Mouse (Mus musculus) neural tube, embryonic 15.5 days (tissue): Measurements from ENCODE around the gene Gnb1l. TPM values are rescaled to one million over a fixed set of nuclear protein-coding genes. Genes with fewer than 3 reads are reported as not detected.

Source experiments
- ATAC-seq: fragments of 200-750 bp; cut with Nextera tagmentation; 2 replicates; pipeline ENCODE4 v1.8.0; 2017; ENCODE audit warnings: mild to moderate bottlenecking, moderate TSS enrichment, moderate library complexity; ENCODE audit not compliant: low FRiP score
- H3K27ac ChIP-seq: fragments of 300-500 bp; sonication (generic); replicated peaks from 2 replicates; pipeline ENCODE4 v1.5.1; 2015; ENCODE audit warnings: mild to moderate bottlenecking, inconsistent platforms
- H3K27me3 ChIP-seq: fragments of 300-500 bp; sonication (generic); replicated peaks from 2 replicates; pipeline ENCODE4 v1.6.1; 2015; ENCODE audit warnings: inconsistent platforms
- H3K36me3 ChIP-seq: fragments of 300-500 bp; sonication (generic); 2 replicates; pipeline ENCODE4 v1.6.1; 2015; ENCODE audit warnings: inconsistent platforms
- H3K4me1 ChIP-seq: fragments of 300-500 bp; sonication (generic); 2 replicates; pipeline ENCODE4 v1.6.1; 2015; ENCODE audit warnings: inconsistent platforms
- H3K4me2 ChIP-seq: fragments of 300-500 bp; sonication (generic); 2 replicates; pipeline ENCODE4 v1.6.1; 2015; ENCODE audit warnings: inconsistent platforms, mild to moderate bottlenecking, moderate library complexity
- H3K4me3 ChIP-seq: fragments of 300-500 bp; sonication (generic); replicated peaks from 2 replicates; pipeline ENCODE4 v1.5.1; 2015; ENCODE audit warnings: mild to moderate bottlenecking, inconsistent platforms
- H3K9ac ChIP-seq: fragments of 300-500 bp; sonication (generic); replicated peaks from 2 replicates; pipeline ENCODE4 v1.6.1; 2015; ENCODE audit warnings: mild to moderate bottlenecking, inconsistent platforms
- H3K9me3 ChIP-seq: fragments of 300-500 bp; sonication (generic); replicated peaks from 2 replicates; pipeline ENCODE4 v1.6.1; 2016; ENCODE audit warnings: inconsistent platforms
- WGBS: fragments of 180-500 bp; shearing (Covaris S2); methylation state at CpG from one replicate; pipeline ENCODE4 v1.1.7; 2015; ENCODE audit warnings: mixed read lengths; 5-methylcytosine and 5-hydroxymethylcytosine counted together
- polyA plus RNA-seq: library from polyadenylated mRNA; unstranded; fragments of >200 nt; fragmentation: Nextera tagmentation; extraction: Ambion mirVana; gene quantifications from 2 replicates; pipeline ENCODE4 v1.2.1, GENCODE M21; 2015

The Gnb1l gene
- polyA plus RNA-seq, 1 experiment from 2014 or later, result 16.1 TPM

DNA sequence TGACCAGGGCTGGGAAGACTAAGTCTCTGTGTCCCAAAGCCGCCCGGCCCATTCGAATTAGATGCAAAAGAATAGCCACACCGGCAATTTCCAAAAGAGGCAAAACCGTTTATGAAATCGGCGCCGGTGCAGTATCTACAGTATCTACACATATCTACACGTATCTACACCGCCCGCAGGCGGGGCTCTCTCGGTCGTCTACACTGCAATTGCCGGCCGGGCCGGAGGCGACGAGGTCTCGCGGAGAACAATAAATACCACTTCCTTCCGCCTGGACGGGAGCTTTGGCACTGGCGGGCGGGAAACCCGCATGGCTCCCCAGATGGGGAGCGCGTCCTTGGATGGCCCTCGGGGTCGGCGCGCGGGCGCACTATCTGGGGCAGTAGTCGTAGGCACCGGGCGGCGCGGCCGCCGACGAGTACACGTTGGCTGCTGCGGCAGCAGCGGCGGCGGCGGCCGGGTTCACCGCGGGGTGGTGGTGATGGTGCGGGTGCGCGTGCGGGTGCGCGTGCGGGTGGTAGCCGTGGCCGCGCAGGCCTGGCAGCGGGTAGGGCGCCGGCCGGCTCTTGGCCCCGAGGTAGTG, 83.2 kb downstream of the Gnb1l start:
- Histone ChIP-seq H3K27ac (no peak overlapping the region), H3K9me3 (no peaks in the 10 kb centered on the region), H3K9ac (no peak overlapping the region), H3K4me2 (peak overlapping the region; percentile 61), H3K36me3 (no peaks in the 10 kb centered on the region), H3K4me3 (peak overlapping the region; percentile 39), H3K4me1 (peaks cover 32% of the 10 kb centered on the region), H3K27me3 (peaks cover 90% of the 10 kb centered on the region)
- WGBS, result under 1% methylated on average over 66 of the region's 66 CpGs
- 0 out of 2 replicates have a peak, but pooled peaks have one; percentile 23 for ATAC-seq

DNA sequence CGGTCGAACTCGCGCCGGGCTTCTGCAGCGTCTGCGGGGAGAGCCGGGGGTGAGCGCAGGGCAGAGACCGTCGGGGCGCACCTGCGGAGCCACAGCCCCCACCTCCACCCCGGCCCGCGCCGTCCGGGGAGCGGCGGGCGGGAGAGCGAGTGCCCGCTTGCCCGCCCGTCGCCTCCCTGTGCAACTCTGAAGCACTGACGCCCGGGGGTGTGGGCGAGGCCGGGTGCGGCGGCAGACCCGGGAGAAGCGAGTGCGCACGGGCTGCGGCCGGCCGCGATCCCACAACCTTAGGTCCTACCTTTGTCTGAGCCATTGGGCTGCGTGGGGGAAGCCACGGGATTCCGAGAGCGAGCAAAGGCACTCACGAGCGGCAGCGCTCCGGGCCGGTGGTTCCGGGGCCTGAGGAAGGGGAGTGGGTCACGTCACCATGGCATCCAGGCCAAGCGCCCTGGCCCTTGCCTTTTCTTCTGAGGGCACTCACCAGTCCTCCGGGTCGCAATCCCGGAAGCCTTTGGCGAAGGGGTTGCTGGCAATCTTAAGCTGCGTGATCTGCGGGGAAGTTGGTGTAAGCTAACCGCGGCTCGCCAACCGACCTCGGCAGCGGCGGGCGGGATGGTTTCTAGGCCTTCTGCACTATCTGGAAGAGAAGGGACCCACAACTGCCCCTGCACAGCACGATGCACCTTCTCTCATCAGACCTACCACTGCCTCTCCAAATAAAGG, 84.1 kb downstream of the Gnb1l start:
- Histone ChIP-seq H3K27me3 (peaks cover 91% of the 10 kb centered on the region), H3K9me3 (no peaks in the 10 kb centered on the region), H3K4me3 (peak overlapping the region; percentile 39), H3K36me3 (no peaks in the 10 kb centered on the region), H3K27ac (no peak overlapping the region), H3K9ac (no peak overlapping the region), H3K4me1 (peaks cover 37% of the 10 kb centered on the region), H3K4me2 (peak overlapping the region; percentile 61)
- WGBS, result under 1% methylated on average over 56 of the region's 67 CpGs
- ATAC-seq, result peak; percentile 8; the same call in 1 of the 2 replicates

DNA sequence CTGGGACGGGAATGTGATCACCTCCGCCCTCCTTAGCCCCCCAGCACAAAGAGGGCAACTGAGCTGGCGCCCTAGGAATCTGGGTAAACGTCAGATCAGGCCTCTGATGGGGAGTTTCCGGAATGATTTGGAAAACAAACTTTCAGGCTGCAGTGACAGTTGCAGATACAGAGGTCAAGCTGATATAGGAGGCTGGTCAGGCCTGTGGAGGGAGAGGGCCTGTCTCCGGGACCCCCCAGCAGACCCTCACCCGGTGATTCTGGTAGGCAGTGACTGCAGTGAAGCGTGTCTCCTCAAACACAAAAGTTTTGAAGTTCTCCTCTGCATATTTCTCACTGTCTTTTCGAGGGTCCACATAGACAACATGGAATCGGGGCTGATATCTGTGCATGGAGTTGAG, 84.7 kb downstream of the Gnb1l start:
- WGBS, result 8% methylated on average over 10 of the region's 10 CpGs
- Histone ChIP-seq H3K4me3 (no peak overlapping the region), H3K4me2 (no peak overlapping the region)

DNA sequence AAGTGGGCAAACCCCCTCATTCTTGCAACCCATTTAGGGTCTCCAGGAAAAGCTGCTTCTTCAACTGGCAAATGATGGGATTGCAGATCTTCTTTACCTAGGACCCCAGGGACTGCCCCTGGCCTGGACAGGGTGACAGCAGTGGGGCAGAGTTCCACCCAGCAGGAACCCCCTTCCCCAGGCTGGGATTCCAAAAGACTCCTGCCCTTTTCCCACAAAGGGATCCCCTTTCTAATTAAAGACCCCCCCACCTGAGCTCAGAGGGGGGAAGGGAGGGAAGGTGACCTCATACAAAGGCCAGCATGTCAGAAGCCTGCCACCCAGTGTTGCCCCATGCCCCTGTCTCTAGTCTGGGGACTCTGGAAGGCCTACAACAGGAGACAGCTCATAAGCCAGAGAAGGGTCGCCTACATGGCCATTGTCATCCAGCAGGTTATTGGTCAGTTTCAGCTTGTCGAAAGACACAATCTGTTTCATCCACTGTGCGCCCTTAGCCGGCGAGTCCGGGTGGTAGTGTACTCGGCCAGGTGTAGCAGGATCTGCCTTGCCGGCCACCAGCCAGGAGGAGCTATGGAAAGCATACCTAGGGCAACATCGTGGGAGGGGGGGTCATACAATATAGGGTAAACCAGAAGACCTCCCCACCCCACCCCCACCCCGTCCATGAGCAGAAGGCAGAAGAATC, 85.3 kb downstream of the Gnb1l start:
- Histone ChIP-seq H3K27ac (no peak overlapping the region), H3K4me2 (no peak overlapping the region), H3K4me3 (no peak overlapping the region), H3K27me3 (peaks cover 93% of the 10 kb centered on the region), H3K4me1 (peaks cover 49% of the 10 kb centered on the region), H3K9ac (no peak overlapping the region), H3K9me3 (no peaks in the 10 kb centered on the region), H3K36me3 (no peaks in the 10 kb centered on the region)
- no peak for ATAC-seq
- 8% methylated on average over 10 of the region's 10 CpGs for WGBS

More for the DNA sequence above, 84.7 kb downstream of the Gnb1l start:
- Histone ChIP-seq H3K9ac (no peak overlapping the region), H3K36me3 (no peaks in the 10 kb centered on the region), H3K9me3 (no peaks in the 10 kb centered on the region), H3K4me1 (peaks cover 42% of the 10 kb centered on the region), H3K27me3 (peaks cover 93% of the 10 kb centered on the region), H3K27ac (no peak overlapping the region)
- ATAC-seq, result no peak

DNA sequence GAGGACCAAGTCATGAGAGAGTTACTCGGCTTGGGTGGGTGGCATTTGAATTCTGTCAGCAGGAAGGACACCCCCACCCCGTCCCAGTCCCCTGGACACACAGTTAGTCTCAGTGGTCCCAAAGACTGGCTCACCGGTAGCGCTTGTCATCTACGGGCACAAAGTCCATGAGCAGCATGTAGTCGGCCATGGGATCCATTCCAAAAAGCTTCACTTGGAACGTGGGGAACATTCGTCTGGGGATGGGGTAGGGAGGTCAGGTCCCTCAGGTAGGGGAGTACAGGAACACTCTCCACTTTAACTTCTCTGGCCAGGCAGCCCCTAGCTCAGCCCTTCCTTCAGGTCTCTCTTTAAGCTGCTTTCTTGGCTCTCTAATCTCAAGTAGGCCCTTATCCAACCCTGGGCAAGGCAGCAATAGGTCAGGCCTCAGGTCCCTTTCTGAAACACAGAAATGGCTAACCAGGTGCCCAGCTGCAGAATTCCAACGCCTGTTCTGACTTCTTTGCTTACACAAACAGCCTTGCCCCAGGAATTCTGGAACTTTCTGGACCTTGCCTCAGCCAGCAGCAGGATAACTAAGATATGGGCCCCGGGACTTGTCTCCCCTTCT, 86.5 kb downstream of the Gnb1l start:
- H3K4me3 ChIP-seq, result no peak overlapping the region
- WGBS, result 14% methylated on average over 10 of the region's 10 CpGs
- H3K9me3 ChIP-seq, result no peaks in the 10 kb centered on the region
- no peak overlapping the region for H3K9ac ChIP-seq
- peak overlapping the region; percentile 19; the same call in 1 of the 2 replicates for H3K4me2 ChIP-seq
- H3K36me3 ChIP-seq, result no peaks in the 10 kb centered on the region
- no peak overlapping the region for H3K27ac ChIP-seq
- H3K27me3 ChIP-seq, result peaks cover 96% of the 10 kb centered on the region
- peaks cover 51% of the 10 kb centered on the region for H3K4me1 ChIP-seq
- ATAC-seq, result no peak

DNA sequence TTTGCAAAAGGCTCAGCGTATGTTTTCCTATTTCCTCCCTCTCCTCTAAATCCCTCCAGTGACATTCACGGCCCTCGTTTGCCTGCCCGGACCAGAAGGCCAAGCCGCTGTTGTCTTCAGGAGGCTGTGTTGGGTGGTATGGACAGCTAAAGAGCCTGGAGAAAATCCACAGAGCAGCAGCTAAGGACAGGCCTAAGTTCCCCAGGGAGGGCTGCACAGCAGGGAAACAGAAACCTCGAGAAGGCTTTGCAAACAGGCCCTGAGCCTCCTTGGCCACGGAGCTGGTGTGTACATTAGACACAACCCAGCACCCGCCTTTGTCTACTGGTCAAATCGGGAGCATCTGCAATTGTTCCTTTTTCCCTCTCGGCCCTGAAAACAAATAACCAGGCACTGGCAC, 87.2 kb downstream of the Gnb1l start:
- peaks cover 58% of the 10 kb centered on the region for H3K4me1 ChIP-seq

DNA sequence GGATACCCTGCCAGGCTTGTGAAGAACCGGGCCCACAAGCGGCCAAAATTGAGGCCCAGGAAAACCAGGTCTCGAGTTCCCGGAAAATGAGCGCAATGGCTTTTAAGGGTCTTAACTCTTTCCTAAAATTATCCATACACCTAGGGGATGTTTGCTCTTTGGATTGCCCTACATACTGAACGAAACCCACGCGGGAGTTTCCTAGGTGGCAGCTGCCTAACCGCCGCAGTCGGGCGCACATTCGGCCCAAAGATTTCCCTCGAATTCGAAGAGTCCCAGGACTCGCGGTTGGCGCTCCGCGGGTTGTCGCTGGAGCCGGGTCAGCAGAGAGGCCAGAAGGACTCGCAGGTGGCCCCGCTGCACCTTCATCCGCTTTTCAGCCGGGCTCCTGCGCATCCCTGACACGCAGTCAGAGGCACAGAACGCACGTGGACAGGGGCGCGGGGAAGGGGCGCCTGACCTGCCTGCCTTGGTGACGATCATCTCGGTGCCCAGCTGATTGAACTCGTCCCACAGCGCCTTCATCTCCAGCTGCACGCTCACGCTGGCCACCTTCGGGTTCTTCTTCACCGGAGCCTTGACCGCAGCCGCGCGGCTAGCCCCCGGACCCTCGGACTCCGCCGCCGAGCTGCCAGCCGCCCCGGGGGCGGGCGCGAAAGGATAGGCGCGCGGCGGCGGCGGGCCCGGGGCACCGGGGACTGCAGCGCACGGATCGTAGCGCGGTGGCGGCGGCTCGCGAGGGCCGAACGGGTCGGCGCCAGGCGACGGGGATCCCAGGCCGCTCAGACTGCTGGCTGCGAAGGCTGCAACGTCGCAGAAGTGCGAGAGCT, 87.8 kb downstream of the Gnb1l start:
- WGBS, result 1% methylated on average over 79 of the region's 83 CpGs
- H3K27ac ChIP-seq, result no peak overlapping the region
- peaks cover 96% of the 10 kb centered on the region for H3K27me3 ChIP-seq
- no peaks in the 10 kb centered on the region for H3K9me3 ChIP-seq
- H3K9ac ChIP-seq, result peak overlapping the region; percentile 3; the same call in 1 of the 2 replicates
- peaks cover 57% of the 10 kb centered on the region for H3K4me1 ChIP-seq
- peak overlapping the region; percentile 39 for H3K4me3 ChIP-seq
- no peak for ATAC-seq
- H3K36me3 ChIP-seq, result no peaks in the 10 kb centered on the region
- H3K4me2 ChIP-seq, result peak overlapping the region; percentile 62

More for the DNA sequence above, 87.2 kb downstream of the Gnb1l start:
- Histone ChIP-seq H3K36me3 (no peaks in the 10 kb centered on the region), H3K27me3 (peaks cover 96% of the 10 kb centered on the region), H3K9me3 (no peaks in the 10 kb centered on the region), H3K27ac (no peak overlapping the region), H3K4me2 (peak overlapping the region; percentile 62; the same call in 1 of the 2 replicates), H3K9ac (no peak overlapping the region), H3K4me3 (peak overlapping the region; percentile 39)
- ATAC-seq, result no peak
- WGBS, result 5% methylated on average over 10 of the region's 10 CpGs

DNA sequence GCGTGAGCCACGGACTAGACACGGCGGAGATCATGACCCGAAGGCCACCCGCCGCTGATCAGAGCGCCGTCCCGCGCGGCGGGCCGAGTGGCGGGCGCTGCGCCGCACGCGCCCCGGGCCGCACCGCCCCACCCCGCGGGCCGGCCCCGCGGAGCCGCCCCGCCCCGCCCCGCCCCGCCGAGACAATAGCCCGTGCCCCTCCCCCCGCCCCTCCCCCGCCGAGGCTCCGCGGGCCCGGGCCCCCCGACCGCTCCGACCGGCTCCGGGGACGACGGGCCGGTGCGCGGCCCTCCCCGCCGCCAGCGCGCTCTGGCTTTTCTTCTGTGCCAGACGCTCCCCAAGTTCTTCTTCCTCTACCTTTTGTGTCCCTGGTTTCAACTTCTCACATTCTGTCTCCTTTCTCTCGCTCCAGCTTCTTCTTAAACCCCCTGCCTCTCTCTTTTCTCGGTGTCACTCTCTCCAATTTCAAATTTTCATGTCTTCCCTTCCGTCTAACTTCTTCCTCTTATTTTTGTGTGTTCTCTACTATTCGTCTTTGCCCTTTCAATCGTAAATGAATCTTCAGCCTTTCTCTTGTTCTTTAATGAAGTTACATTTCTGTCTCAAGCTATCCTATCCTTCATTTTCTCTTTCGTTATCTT, 88.5 kb downstream of the Gnb1l start:
- no peak overlapping the region for H3K27ac ChIP-seq
- H3K9me3 ChIP-seq, result no peaks in the 10 kb centered on the region
- no peaks in the 10 kb centered on the region for H3K36me3 ChIP-seq
- 0 out of 2 replicates have a peak overlapping the region, but pooled peaks have one; percentile 3 for H3K9ac ChIP-seq
- no peak for ATAC-seq
- WGBS, result under 1% methylated on average over 20 of the region's 62 CpGs
- H3K4me1 ChIP-seq, result peaks cover 56% of the 10 kb centered on the region
- H3K4me3 ChIP-seq, result peak overlapping the region; percentile 39
- H3K4me2 ChIP-seq, result peak overlapping the region; percentile 62
- peaks cover 96% of the 10 kb centered on the region for H3K27me3 ChIP-seq

DNA sequence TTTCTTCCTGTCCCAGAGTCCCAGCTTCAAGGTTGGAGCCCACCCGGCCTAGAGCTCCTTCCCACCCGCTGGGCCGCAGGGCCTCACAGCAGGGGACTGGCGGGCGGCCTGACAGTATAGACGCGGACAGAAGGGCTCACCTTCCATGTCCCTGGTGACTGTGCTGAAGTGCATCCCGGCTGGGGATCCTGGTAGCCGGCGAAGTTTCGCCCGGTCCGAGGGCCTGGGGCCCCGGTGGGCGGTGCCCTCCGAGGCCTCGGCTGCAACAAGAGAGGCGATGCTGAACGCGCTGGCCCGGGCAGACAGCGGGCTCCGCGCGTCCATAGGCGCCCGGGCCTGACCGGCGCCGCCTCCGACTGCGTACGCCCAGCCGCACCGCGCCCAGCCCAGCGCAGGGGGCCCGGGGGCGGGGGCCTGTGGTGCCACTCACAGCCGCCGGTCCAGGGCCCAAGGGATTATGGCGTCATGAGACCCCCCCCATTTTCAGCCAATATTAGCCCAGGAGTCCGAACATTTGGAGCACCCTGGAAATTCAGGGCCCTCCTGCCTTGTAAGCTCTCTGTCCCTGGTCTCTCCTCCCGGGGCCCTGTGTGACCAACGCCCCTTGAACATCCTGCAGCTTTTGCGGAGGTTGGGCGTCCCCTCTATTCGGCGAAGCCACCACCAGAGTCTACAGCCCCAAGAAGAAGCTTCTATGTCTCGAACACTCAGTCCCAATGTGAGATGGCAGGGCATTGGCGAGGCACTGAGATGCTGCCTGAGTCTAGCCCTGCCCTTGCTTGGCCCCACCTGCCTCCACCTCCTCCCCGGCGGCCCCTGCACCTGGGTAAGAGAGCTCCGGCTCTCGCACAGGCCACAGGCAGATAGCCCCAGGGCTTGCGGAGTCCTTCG, 89.6 kb downstream of the Gnb1l start:
- Histone ChIP-seq H3K27me3 (peaks cover 94% of the 10 kb centered on the region), H3K9ac (no peak overlapping the region), H3K4me3 (peak overlapping the region; percentile 24), H3K4me2 (peak overlapping the region; percentile 42), H3K4me1 (peaks cover 49% of the 10 kb centered on the region), H3K36me3 (no peaks in the 10 kb centered on the region), H3K27ac (no peak overlapping the region), H3K9me3 (no peaks in the 10 kb centered on the region)
- ATAC-seq, result no peak
- WGBS, result 2% methylated on average over 57 of the region's 57 CpGs

DNA sequence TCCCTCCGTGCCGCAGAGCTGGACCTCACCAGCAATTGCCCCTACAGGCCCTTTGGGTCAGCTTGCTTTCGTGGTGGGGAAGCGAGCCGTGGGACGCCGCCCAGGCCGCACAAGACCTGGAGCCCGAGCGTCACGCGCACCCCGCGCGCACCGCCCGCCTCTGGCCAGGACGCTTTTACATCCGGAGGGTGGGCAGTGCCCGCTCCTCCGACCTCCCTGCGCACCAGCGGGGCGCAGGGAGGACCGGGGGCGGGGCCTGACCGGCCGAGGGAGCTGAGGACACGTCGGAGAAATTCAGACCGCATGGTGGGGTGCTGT, 90.2 kb downstream of the Gnb1l start:
- no peak overlapping the region for H3K27ac ChIP-seq
- H3K27me3 ChIP-seq, result peaks cover 94% of the 10 kb centered on the region
- peak overlapping the region; percentile 42; the same call in 1 of the 2 replicates for H3K4me2 ChIP-seq
- H3K36me3 ChIP-seq, result no peaks in the 10 kb centered on the region
- no peaks in the 10 kb centered on the region for H3K9me3 ChIP-seq
- H3K4me1 ChIP-seq, result peaks cover 49% of the 10 kb centered on the region
- no peak overlapping the region; the same call in 1 of the 2 replicates for H3K4me3 ChIP-seq
- H3K9ac ChIP-seq, result no peak overlapping the region
- 3% methylated on average over 31 of the region's 31 CpGs for WGBS
- no peak for ATAC-seq
